ENCODE assay signal across 8 mouse cellular contexts in the genomic region with DNA sequence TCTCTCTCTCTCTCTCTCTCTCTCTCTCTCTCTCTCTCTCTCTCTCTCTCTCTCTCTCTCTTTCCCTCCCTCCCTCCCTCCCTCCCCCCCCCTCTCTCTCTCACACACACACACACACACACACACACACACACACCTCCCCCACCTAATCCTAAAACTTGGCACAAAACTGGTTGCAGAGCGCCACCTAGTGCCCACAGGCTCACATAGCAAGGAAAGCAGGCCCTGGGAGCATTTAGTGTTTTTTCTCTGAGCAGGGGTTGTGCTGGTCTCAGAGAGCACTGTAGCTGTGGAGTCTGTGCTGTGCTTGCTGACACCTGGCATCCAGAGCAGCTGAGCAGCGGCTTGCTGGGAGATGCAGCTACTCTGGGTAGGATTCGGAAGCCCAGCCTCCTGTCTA. TPM values are rescaled to one million over a fixed set of nuclear protein-coding genes. Genes with fewer than 3 reads are reported as not detected.
DNase-seq lines count a peak whose midpoint lies in the region; ATAC-seq lines count a peak whose summit lies in the region.

No protein-coding gene starts in this region.

- 0 out of 2 replicates have a peak, but pooled peaks have one; percentile 27 for ATAC-seq in frontal cortex, adult (ENCODE audit: low TSS enrichment)

- DNase-seq in 3T3-L1 (ENCODE audit: low read depth, low spot score), result peak; percentile 27
- DNase-seq in adrenal gland, adult (ENCODE audit: inconsistent age in 2 of 2, low spot score in 1 of 2), result peak; percentile 22 to 76
- DNase-seq in cerebellum, adult 9-10 months, result peak; percentile 21
- DNase-seq in kidney, adult 18-20 months, result peak; percentile 35
- DNase-seq in left cerebral cortex, postnatal 25 days (ENCODE audit: low spot score in 2 of 2), result peak; percentile 35 to 37
- peak; percentile 24 for DNase-seq in mesoderm, embryonic 11.5 days (ENCODE audit: low read depth, low spot score)
- peak; percentile 20 for DNase-seq in right cerebral cortex, postnatal 25 days

- intact Hi-C loops in left cerebral cortex, postnatal 25 days (cut with DNase I), result loop anchor here (2.0 to 10.0 kb wide), 2 partner anchors 73 to 213 kb away; no protein-coding TSS in a partner anchor

RNA-seq across cellular contexts. Expression of gene Hsbp1, which starts 46.5 kb away (rescaled TPM):
- 100 to 1,000 TPM; 402 to 432 TPM for total RNA-seq in left cerebral cortex, postnatal 25 days (2021)

Comparison
In these comparisons a context has a peak if more than half of its experiments do, and no peak if none do; other contexts are left out.
1. Peak in every context shown above with its lines: DNase-seq and ATAC-seq.